Mouse (Mus musculus): ENCODE measurements around the gene 4930451I11Rik. TPM values are rescaled to one million over a fixed set of nuclear protein-coding genes. Genes with fewer than 3 reads are reported as not detected.

4930451I11Rik gene
- polyA plus RNA-seq, 1 experiment = not detected

DNA sequence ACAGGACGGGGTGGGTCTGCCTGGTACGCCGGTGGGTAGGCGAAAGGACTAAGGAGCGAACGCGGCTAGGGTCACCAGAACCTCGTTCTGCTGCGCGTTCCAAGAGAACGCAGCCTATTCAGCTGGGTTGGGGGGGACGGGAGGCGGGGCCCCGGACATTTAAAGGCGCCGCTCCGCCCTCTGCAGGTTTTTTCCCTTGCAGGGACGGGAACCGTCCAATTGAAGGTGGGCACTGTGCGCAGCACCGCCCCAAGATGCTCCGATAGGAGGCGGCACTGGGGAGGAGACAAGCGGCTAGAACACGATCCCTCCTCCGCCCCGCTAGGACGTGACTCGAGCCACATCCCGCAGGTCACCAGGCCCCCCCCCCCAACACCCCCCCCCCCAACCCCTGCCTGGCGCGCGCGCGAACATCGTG, 32.4 kb downstream of the 4930451I11Rik start:
- TF ChIP-seq CTCF (IDR thresholded peaks at IDR 0.05; ENCODE audit: borderline replicate concordance, control insufficient read depth, extremely low read depth, insufficient read depth, low read length, poor library complexity) (peak; percentile 71), POLR2A (IDR thresholded peaks at IDR 0.05; ENCODE audit: control insufficient read depth, extremely low read depth, insufficient read depth, low read length, poor library complexity) (peak; percentile 89)
- no peaks in the 10 kb centered on the region for H3K27me3 ChIP-seq (ENCODE audit: control insufficient read depth, insufficient read depth, low read length)
- peak; percentile 95 for DNase-seq
- WGBS = under 1% methylated on average over 32 of the region's 36 CpGs
- H3K27ac ChIP-seq (ENCODE audit: control insufficient read depth, insufficient read depth, low read length) = peak overlapping the region; percentile 72
- H3K4me3 ChIP-seq (ENCODE audit: control insufficient read depth, insufficient read depth, low read length) = peak overlapping the region; percentile 84
- peaks cover 25% of the 10 kb centered on the region for H3K4me1 ChIP-seq (replicated peaks; ENCODE audit: control insufficient read depth, insufficient read depth, low read length)
- no peaks in the 10 kb centered on the region for H3K36me3 ChIP-seq (ENCODE audit: control insufficient read depth, insufficient read depth, low read length)

- TF ChIP-seq CTCF (IDR thresholded peaks at IDR 0.05; ENCODE audit: borderline replicate concordance, control insufficient read depth, extremely low read depth, insufficient read depth, low read length, poor library complexity) (no peak), POLR2A (IDR thresholded peaks at IDR 0.05; ENCODE audit: control insufficient read depth, extremely low read depth, insufficient read depth, low read length, poor library complexity) (no peak)
- Histone ChIP-seq H3K27ac (ENCODE audit: control insufficient read depth, insufficient read depth, low read length) (peak overlapping the region; percentile 72), H3K4me3 (ENCODE audit: control insufficient read depth, insufficient read depth, low read length) (peak overlapping the region; percentile 84), H3K36me3 (ENCODE audit: control insufficient read depth, insufficient read depth, low read length) (no peaks in the 10 kb centered on the region), H3K4me1 (replicated peaks; ENCODE audit: control insufficient read depth, insufficient read depth, low read length) (peaks cover 31% of the 10 kb centered on the region), H3K27me3 (ENCODE audit: control insufficient read depth, insufficient read depth, low read length) (no peaks in the 10 kb centered on the region)
- DNase-seq = peak; percentile 58
- 1% methylated on average over 40 of the region's 40 CpGs for WGBS
These were observed 33.1 kb downstream of the 4930451I11Rik start for GRCm38 (mm10) chr7:126798127-126799049.

GRCm38 (mm10) chr7:126797411-126798126, 33.9 kb downstream of the 4930451I11Rik start, which contains the start of gene Fam57b:
Gene Fam57b, plus strand, starts transcription at chr7:126797668.
- no peak for DNase-seq
- Histone ChIP-seq H3K27ac (ENCODE audit: control insufficient read depth, insufficient read depth, low read length) (peak within 1 kb of the TSS; percentile 72), H3K4me3 (ENCODE audit: control insufficient read depth, insufficient read depth, low read length) (peak within 1 kb of the TSS; percentile 84), H3K4me1 (replicated peaks; ENCODE audit: control insufficient read depth, insufficient read depth, low read length) (peaks cover 37% of the 10 kb centered on the region), H3K27me3 (ENCODE audit: control insufficient read depth, insufficient read depth, low read length) (no peaks in the 10 kb centered on the region), H3K36me3 (ENCODE audit: control insufficient read depth, insufficient read depth, low read length) (no peaks in the 10 kb centered on the region)
- TF ChIP-seq CTCF (IDR thresholded peaks at IDR 0.05; ENCODE audit: borderline replicate concordance, control insufficient read depth, extremely low read depth, insufficient read depth, low read length, poor library complexity) = no peak
- no peak for TF ChIP-seq POLR2A (IDR thresholded peaks at IDR 0.05; ENCODE audit: control insufficient read depth, extremely low read depth, insufficient read depth, low read length, poor library complexity)
- WGBS = 48% methylated on average over 21 of the region's 21 CpGs

- H3K4me1 ChIP-seq (replicated peaks; ENCODE audit: control insufficient read depth, insufficient read depth, low read length) = peaks cover 37% of the 10 kb centered on the region
- H3K4me3 ChIP-seq (ENCODE audit: control insufficient read depth, insufficient read depth, low read length) = no peak overlapping the region
- WGBS = 78% methylated on average over 8 of the region's 8 CpGs
- TF ChIP-seq POLR2A (IDR thresholded peaks at IDR 0.05; ENCODE audit: control insufficient read depth, extremely low read depth, insufficient read depth, low read length, poor library complexity) = no peak
- no peak for TF ChIP-seq CTCF (IDR thresholded peaks at IDR 0.05; ENCODE audit: borderline replicate concordance, control insufficient read depth, extremely low read depth, insufficient read depth, low read length, poor library complexity)
- H3K36me3 ChIP-seq (ENCODE audit: control insufficient read depth, insufficient read depth, low read length) = no peaks in the 10 kb centered on the region
- H3K27ac ChIP-seq (ENCODE audit: control insufficient read depth, insufficient read depth, low read length) = no peak overlapping the region
- no peak for DNase-seq
- H3K27me3 ChIP-seq (ENCODE audit: control insufficient read depth, insufficient read depth, low read length) = no peaks in the 10 kb centered on the region
These were observed 35.0 kb downstream of the 4930451I11Rik start for GRCm38 (mm10) chr7:126796350-126796932.

- H3K27ac ChIP-seq (ENCODE audit: control insufficient read depth, insufficient read depth, low read length) = no peak overlapping the region
- no peaks in the 10 kb centered on the region for H3K36me3 ChIP-seq (ENCODE audit: control insufficient read depth, insufficient read depth, low read length)
- no peaks in the 10 kb centered on the region for H3K27me3 ChIP-seq (ENCODE audit: control insufficient read depth, insufficient read depth, low read length)
- no peak for DNase-seq
- no peak overlapping the region for H3K4me3 ChIP-seq (ENCODE audit: control insufficient read depth, insufficient read depth, low read length)
- TF ChIP-seq CTCF (IDR thresholded peaks at IDR 0.05; ENCODE audit: borderline replicate concordance, control insufficient read depth, extremely low read depth, insufficient read depth, low read length, poor library complexity) = no peak
- no peak for TF ChIP-seq POLR2A (IDR thresholded peaks at IDR 0.05; ENCODE audit: control insufficient read depth, extremely low read depth, insufficient read depth, low read length, poor library complexity)
- WGBS = 92% methylated on average over 16 of the region's 16 CpGs
- peaks cover 39% of the 10 kb centered on the region for H3K4me1 ChIP-seq (replicated peaks; ENCODE audit: control insufficient read depth, insufficient read depth, low read length)
These were observed 35.8 kb downstream of the 4930451I11Rik start for GRCm38 (mm10) chr7:126795387-126796317.
